Mouse (Mus musculus) common myeloid progenitor, adult 5-6 weeks (primary cell): ENCODE measurements around the gene Eif4e. TPM values are rescaled to one million over a fixed set of nuclear protein-coding genes. Genes with fewer than 3 reads are reported as not detected.
A peak's percentile ranks its signal among the peaks of the same experiment; 100 is the strongest.

Source experiments
- ATAC-seq: replicated peaks from 2 replicates; pipeline ENCODE4 v1.8.0; 2016; ENCODE audit warnings: low read depth, mild to moderate bottlenecking, moderate TSS enrichment, inconsistent platforms; ENCODE audit not compliant: poor library complexity, severe bottlenecking
- total RNA-seq: library from RNA; stranded (forward); fragments of 200-1000, 187-1606 nt; gene quantifications from 2 replicates; pipeline ENCODE4 v1.2.3, GENCODE M21; 2017

Gene Eif4e
- total RNA-seq, 1 experiment from 2014 or later, result 200 TPM

DNA sequence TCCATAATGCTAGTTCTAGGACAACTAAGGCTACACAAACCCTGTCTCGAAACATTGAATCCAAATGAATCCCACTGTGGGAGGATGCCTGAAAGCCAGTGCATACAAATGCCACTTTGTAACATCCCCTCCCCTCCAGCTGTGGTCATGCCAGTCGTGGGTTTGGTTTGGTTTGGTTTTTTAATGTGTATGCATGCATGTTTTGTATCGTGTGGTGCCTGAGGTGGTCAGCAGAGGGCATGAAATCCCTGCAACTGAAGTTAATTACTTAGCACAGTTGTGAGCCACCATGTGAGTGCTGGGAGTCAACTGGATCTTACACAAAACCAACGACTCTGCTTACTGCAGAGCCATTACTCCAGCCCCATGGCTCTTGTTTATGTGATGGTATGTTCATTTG lies 32.5 kb downstream of the Eif4e start:
- peak; percentile 79; the same call in 1 of the 2 replicates for ATAC-seq

DNA sequence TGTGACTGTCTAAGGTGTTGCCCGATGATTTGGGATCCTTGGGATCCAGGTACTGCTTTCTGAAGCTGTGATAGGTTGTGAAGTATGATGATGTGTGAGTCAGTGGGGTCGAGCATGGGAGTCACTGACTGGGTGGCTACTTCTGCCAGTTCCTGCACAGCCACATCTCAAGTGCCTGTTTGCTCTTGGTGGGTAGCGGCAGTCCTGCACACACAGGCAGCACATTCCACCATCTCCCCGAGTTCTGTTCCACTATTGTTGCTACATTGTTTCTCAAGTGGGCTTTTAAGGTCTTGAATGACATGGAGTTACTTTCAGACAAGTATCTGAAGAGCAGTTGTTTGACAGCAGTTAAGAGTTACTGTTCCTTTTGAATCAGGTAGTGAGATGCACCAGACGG lies 34.3 kb downstream of the Eif4e start:
- ATAC-seq, result no peak

DNA sequence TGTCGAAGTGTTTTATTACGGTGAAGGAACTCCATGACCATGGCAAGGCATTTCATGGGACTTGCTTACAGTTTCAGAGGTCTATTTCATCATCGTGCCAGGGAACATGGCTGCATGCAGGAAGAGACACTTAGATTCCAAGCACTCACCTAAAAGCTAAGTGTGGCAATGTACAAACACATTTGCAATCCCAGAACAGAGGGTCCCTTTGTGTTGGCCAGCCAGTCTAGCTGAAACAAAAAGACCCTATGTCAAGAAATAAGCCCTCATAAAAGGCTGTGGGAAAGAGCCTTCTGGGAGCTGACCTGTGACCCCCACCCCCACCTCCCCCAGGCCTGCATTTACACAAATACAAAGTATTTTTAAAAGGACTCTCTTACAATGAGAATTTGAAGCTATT lies 34.9 kb downstream of the Eif4e start:
- no peak for ATAC-seq

DNA sequence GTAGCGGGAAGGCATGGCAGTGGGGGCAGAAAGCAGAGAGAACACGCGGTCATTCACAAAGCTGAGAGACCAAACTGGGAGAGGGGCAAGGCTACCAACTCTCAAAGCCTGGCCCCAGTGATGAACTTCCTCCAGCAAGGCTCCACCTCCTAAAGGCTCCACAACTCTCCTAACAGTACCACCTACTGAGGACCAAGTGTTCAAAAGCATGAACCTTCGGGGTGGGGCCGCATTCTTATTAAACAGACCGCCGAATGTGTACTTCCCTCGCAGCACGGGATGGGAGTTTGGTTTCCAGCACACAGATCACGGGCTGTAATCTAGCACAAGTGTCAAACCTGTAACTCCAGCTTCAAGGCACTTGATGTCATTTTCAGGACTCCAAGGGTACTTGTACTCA lies 52.9 kb downstream of the Eif4e start:
- no peak for ATAC-seq

DNA sequence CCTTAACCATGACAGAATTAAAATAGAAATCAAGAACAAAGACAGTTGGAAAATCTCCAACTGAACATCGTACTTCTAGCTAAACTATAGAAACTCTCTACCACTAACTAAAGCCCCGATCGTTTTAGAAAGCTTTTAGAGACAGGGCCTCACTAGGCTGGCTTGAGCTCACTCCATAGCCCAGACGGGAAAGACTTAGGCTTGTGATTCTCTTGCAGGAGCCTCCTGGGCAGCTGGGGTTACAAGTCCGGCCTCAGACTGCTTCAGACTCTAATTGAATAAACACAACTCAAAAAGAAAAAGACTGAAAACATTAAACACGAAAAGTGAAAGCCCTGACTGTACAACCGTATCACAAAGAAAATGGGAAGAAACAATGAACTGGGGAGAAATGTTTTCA lies 60.2 kb downstream of the Eif4e start:
- ATAC-seq, result no peak

DNA sequence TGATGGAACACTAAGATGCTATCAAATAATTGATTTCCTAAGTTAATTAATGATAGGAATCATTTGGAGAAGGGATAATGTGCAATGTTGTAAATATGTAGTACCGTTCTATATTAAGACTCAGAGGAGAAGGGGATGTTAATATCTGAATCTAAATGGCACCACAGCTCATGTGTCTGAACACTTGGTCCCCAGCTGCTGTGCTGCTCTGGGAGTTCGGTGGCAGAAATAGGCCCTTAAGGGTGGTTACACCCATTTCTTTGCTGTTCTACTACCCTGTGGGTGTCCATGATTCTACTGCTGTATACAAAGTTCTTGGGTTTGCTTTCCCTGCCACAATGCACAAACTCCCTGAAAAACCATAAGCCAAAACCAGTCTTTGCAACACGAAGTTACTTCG lies 61.2 kb downstream of the Eif4e start:
- no peak for ATAC-seq

- no peak for ATAC-seq
Observed at GRCm38 (mm10) chr3:138588001-138588400, 62.0 kb downstream of the Eif4e start.

GRCm38 (mm10) chr3:138591002-138591401 lies 65.0 kb downstream of the Eif4e start:
- ATAC-seq, result no peak

GRCm38 (mm10) chr3:138591806-138592365 lies 65.9 kb downstream of the Eif4e start:
- no peak for ATAC-seq

DNA sequence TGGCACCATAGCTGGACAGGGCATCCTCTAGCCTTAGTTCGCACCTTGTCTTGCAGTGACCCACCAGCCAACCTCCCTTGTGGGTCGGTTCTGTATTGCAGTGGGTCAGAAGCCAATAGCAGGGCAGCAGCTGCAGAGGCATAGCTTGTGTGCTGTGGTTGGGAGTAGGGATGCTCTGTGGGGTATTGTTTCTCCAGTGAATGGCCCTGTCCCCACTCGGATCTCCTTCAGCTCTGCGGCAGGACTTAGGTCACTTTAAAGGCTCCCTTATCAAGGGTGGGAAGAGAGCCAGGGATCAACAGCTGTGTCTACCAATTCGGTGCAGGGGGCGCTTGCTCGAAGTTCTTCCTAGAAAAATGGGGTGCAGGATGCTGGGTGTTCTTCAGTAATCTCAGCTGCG lies 67.2 kb downstream of the Eif4e start:
- ATAC-seq, result no peak

GRCm38 (mm10) chr3:138593911-138594310 lies 67.9 kb downstream of the Eif4e start:
- ATAC-seq, result no peak

DNA sequence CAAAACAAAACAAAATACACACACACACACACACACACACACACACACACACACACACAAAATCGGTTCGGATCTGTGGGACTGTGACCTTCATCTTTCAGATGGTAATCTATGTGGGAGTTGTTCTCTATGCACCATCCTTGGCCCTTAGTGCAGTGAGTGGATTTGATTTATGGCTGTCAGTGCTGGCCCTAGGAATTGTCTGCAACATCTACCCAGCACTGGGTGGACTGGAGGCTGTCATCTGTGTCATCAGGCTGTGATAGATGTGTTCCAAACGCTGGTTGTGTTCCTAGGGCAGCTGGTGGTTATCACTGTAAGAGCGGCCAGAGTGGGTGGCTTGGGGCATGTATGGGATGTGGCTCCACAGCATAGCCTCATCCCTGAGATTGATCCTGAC lies 75.1 kb downstream of the Eif4e start:
- no peak for ATAC-seq

- ATAC-seq, result peak; percentile 39; the same call in 1 of the 2 replicates
Observed at GRCm38 (mm10) chr3:138605132-138605531, 79.2 kb downstream of the Eif4e start.

DNA sequence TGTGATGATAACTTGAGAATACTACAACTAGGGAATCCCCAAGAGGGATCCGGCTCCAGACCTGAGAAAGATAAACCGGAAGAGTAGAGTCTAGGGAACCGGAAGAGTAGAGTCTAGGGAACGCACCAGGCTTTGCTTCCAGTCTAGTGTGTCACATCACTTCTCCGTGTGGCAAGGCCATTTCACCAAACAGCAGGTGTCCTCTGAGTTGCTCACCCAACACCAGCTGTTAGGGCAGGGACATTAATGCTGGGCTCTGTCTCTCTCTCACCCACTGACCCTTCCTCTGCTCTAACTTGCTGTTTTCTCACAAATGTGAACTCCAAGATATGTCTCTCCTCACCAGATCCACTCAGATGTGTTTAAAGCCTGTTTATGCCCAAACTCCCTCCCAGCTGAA lies 82.7 kb downstream of the Eif4e start:
- no peak for ATAC-seq

Other genes with a start within 250 kb of the Eif4e start
- gene Adh6a, start 212.9 kb upstream of the Eif4e start, total RNA-seq, result not detected in 2 replicates
- gene Adh6b, start 184.4 kb upstream of the Eif4e start, total RNA-seq, result not detected in 2 replicates
- not detected in 2 replicates for gene Adh4, start 110.7 kb upstream of the Eif4e start, total RNA-seq
- gene Adh5, start 83.1 kb upstream of the Eif4e start, total RNA-seq, result 139 and 141 TPM in 2 replicates
- gene Metap1, start 36.7 kb upstream of the Eif4e start, total RNA-seq, result 48.5 and 61.1 TPM in 2 replicates
- gene Tspan5, start 216.0 kb downstream of the Eif4e start, total RNA-seq, result 18.0 and 25.5 TPM in 2 replicates